Mouse (Mus musculus) myocyte (in vitro differentiated cells): ENCODE data around the gene Strada.

ENCODE experiments used
- CEBPB ChIP-seq: IDR thresholded peaks from 2 replicates; pipeline ENCODE4 v1.6.1; 2011; ENCODE audit warnings: mild to moderate bottlenecking, moderate library complexity; ENCODE audit not compliant: poor library complexity, insufficient read depth, severe bottlenecking
- MAX ChIP-seq: IDR thresholded peaks from one replicate; pipeline ENCODE4 v1.6.1; 2011; ENCODE audit warnings: low read depth, mild to moderate bottlenecking, control low read depth
- MYOD1 ChIP-seq, 3 experiments: IDR thresholded peaks; one replicate each; pipeline ENCODE4 v1.6.1; 2011; ENCODE audit warnings: control low read depth in 2 of 3, low read depth in 2 of 3, mild to moderate bottlenecking in 2 of 3, moderate library complexity in 1 of 3; ENCODE audit not compliant: insufficient read length in 2 of 3, control insufficient read depth in 1 of 3
- MYOG ChIP-seq, 3 experiments: IDR thresholded peaks; one replicate each; pipeline ENCODE4 v1.6.1; 2011; ENCODE audit warnings: control low read depth in 2 of 3, low read depth in 2 of 3, mild to moderate bottlenecking in 2 of 3; ENCODE audit not compliant: insufficient read length in 2 of 3, control insufficient read depth in 1 of 3, insufficient read depth in 1 of 3
- POLR2A ChIP-seq: IDR thresholded peaks from one replicate; pipeline ENCODE4 v1.6.1; 2011; ENCODE audit warnings: low read depth, mild to moderate bottlenecking, control low read depth, moderate library complexity; ENCODE audit not compliant: insufficient read length
- TCF3 ChIP-seq: IDR thresholded peaks from one replicate; pipeline ENCODE4 v1.6.1; 2011; ENCODE audit warnings: low read depth, control low read depth; ENCODE audit not compliant: insufficient read length
- USF1 ChIP-seq: IDR thresholded peaks from one replicate; pipeline ENCODE4 v1.6.1; 2011; ENCODE audit warnings: low read depth, mild to moderate bottlenecking, control low read depth, moderate library complexity

GRCm38 (mm10) chr11:106167435-106167834 is 34.5 kb downstream of the Strada start:
- TF ChIP-seq MYOG (IDR thresholded peaks at IDR 0.05; ENCODE audit: control insufficient read depth in 1 of 3, insufficient read depth in 1 of 3, insufficient read length in 2 of 3, low read depth in 2 of 3) (no peak), TCF3 (no peak), MAX (no peak), POLR2A (no peak), USF1 (no peak), MYOD1 (IDR thresholded peaks at IDR 0.05; ENCODE audit: control insufficient read depth in 1 of 3, insufficient read length in 2 of 3, low read depth in 2 of 3) (no peak), CEBPB (no peak)
